Mouse (Mus musculus): ENCODE results near the gene Nrg3.

Nrg3 gene

GRCm38 (mm10) chr14:39472790-39473761 is at the start of gene Nrg3:
Nrg3 (minus strand) TSS chr14:39473088.
- no peak for DNase-seq (ENCODE audit: low read depth, low spot score)

- no peak for DNase-seq (ENCODE audit: low read depth, low spot score)
Measured at GRCm38 (mm10) chr14:39508956-39509355, 36.1 kb upstream of the Nrg3 start.

GRCm38 (mm10) chr14:39473771-39474211 is 903 bp upstream of the Nrg3 start:
- no peak for DNase-seq (ENCODE audit: low read depth, low spot score)

GRCm38 (mm10) chr14:39472146-39472751 is 639 bp downstream of the Nrg3 start:
- no peak for DNase-seq (ENCODE audit: low read depth, low spot score)

- no peak for DNase-seq (ENCODE audit: low read depth, low spot score)
Measured at GRCm38 (mm10) chr14:39471236-39471981, 1.5 kb downstream of the Nrg3 start.

- no peak for DNase-seq (ENCODE audit: low read depth, low spot score)
Measured at GRCm38 (mm10) chr14:39445501-39445900, 27.4 kb downstream of the Nrg3 start.

- no peak for DNase-seq (ENCODE audit: low read depth, low spot score)
Measured at GRCm38 (mm10) chr14:39428503-39428902, 44.4 kb downstream of the Nrg3 start.

- no peak for DNase-seq (ENCODE audit: low read depth, low spot score)
Measured at GRCm38 (mm10) chr14:39421874-39422273, 51.0 kb downstream of the Nrg3 start.

GRCm38 (mm10) chr14:39413270-39413669 is 59.6 kb downstream of the Nrg3 start:
- no peak for DNase-seq (ENCODE audit: low read depth, low spot score)

- DNase-seq (ENCODE audit: low read depth, low spot score), result no peak
Measured at GRCm38 (mm10) chr14:39386845-39387244, 86.0 kb downstream of the Nrg3 start.

- DNase-seq (ENCODE audit: low read depth, low spot score), result no peak
Measured at GRCm38 (mm10) chr14:39381321-39381720, 91.6 kb downstream of the Nrg3 start.

- DNase-seq (ENCODE audit: low read depth, low spot score), result no peak
Measured at GRCm38 (mm10) chr14:39373220-39373619, 99.7 kb downstream of the Nrg3 start.

GRCm38 (mm10) chr14:39356251-39356650 is 116.6 kb downstream of the Nrg3 start:
- no peak for DNase-seq (ENCODE audit: low read depth, low spot score)

GRCm38 (mm10) chr14:39351979-39352737 is 120.7 kb downstream of the Nrg3 start:
- DNase-seq (ENCODE audit: low read depth, low spot score), result no peak

- DNase-seq (ENCODE audit: low read depth, low spot score), result no peak
Measured at GRCm38 (mm10) chr14:39317424-39318110, 155.3 kb downstream of the Nrg3 start.

- DNase-seq (ENCODE audit: low read depth, low spot score), result no peak
Measured at GRCm38 (mm10) chr14:39314111-39314510, 158.8 kb downstream of the Nrg3 start.

GRCm38 (mm10) chr14:39265121-39265520 is 207.8 kb downstream of the Nrg3 start:
- DNase-seq (ENCODE audit: low read depth, low spot score), result no peak

- DNase-seq (ENCODE audit: low read depth, low spot score), result no peak
Measured at GRCm38 (mm10) chr14:39264422-39264821, 208.5 kb downstream of the Nrg3 start.

- DNase-seq (ENCODE audit: low read depth, low spot score), result no peak
Measured at GRCm38 (mm10) chr14:39261016-39261415, 211.9 kb downstream of the Nrg3 start.

- no peak for DNase-seq (ENCODE audit: low read depth, low spot score)
Measured at GRCm38 (mm10) chr14:39255391-39255790, 217.5 kb downstream of the Nrg3 start.

GRCm38 (mm10) chr14:39240267-39240666 is 232.6 kb downstream of the Nrg3 start:
- DNase-seq (ENCODE audit: low read depth, low spot score), result no peak
